Mouse (Mus musculus) CD4-positive helper T cell, adult 2 months (primary cell): ENCODE data around the gene Itgbl1.
"Not testable (repeated sequence)": the region's sequence is repeated elsewhere in the genome, so short reads cannot be mapped to it uniquely, and the experiment has no call there.

Experiments used
- DNase-seq: peaks from one replicate; pipeline ENCODE4 v3.0.0-alpha.2; 2012; ENCODE audit warnings: low read depth, missing footprints, low spot score

The Itgbl1 gene

DNA sequence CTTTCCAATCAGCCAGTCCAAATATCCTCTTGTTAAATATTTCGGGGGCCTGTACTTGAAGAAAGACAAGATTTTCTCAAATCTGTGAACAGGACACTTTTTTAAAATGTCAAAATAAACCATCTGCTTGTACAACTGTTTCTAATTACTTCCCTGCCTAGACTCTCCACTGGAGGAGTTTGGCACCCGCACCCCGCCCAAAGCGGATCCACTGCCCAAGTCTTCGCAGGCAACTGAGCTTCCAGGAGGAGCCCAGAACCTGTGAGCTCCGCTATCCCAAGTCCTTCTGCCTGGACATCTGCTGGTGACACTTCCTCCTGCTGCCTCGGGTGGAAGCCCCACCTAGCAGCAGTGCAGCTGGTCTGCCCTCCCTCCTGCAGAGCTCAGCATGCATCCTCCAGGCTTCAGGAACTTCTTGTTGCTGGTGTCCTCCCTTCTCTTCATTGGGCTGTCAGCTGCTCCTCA is at the start of gene Itgbl1:
Itgbl1 (plus strand) TSS at position 51 of the 465 bp plus-strand sequence.
- no peak for DNase-seq

DNA sequence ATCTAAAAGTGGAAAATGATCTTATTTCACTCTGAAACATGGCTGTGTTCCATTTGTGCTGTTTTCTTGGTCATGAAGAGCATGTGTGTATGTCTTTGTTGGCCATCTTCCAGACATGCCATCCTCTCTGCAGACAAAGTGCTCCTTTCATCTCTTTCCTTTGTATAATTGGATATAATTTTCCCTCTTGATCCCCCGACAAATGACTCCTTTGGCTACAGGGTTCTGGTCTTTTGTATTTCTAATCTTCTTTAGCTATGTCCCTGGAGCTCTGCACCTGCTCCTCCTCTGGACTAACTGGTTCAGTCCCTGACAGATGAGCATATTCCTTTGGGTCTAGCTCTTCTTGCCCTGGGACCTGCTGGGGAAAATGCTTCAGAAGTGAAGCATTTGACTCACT is 36.8 kb upstream of the Itgbl1 start:
- DNase-seq, result no peak

DNA sequence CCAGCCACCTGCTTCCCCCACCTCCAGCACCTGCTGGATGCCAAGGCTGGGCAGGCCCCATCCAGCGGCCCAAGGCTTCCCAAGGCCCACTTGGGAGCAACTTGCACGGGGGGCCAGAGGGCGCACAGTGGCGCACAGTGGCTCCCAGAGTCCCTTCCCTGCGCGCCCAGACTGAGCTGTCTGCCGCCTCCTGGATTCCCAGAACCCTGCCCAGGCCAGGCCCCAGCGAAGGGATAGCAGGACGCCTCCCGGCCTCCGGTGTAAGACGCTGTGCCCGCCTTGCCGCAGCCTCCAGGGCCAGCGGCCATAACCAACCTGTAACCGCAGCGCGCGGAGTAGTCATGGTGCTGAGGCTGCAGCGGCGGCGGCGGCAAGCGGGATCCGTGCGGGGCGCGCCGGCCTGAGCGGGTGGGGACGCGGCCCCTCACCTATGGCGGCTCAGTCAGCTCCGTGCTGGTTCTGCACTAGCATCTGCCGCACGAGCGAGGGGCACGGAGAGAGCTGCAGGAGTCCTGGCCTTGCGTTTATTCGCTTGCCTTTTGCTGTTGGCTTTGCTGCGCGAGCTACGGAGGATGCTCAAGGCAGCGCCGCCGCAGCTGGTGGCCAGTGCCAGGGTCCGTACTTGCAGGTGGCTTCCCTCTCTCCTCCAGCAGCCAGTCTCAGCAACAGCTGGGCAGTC is 33.1 kb upstream of the Itgbl1 start, which contains the start of gene Nalcn:
Nalcn (minus strand) TSS at position 644 of the 679 bp plus-strand sequence.
- DNase-seq, result no peak

DNA sequence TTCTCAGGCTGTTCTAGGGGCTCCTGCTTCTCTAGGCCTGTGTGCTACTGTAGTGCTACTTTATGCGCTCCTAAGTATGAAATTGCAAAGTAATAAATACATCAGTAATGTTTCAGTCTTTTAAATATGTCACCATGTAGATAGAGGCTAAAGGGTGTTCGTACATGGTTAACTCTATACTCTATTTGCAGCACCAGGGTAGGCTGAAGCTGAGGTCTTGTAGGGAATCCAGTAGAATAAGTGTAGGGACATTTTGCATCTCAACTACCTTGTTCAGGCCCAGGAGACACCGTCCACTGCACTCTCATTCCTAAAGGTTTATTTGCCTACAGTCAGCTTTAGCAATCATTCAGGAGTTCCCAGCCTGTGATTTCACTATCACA is 32.6 kb upstream of the Itgbl1 start:
- DNase-seq, result no peak

DNA sequence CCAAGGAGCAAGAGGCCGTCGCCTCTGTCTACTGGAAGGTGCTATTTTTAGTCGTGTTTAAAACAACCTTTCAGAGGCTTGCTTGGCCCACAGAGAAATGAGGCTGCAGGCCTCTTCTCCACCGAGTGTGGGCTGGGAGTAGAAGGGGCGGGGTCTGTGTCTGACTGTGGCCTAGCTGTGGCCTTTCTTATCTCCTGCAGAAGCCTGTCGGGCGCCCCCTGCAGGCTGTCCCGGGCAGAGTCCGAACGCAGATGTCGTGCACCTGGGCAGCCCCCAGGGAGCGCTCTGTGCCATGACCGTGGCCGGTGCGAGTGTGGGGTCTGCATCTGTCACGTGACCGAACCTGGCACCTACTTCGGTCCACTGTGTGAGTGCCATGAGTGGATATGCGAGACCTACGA is 1.3 kb downstream of the Itgbl1 start:
- DNase-seq, result no peak

DNA sequence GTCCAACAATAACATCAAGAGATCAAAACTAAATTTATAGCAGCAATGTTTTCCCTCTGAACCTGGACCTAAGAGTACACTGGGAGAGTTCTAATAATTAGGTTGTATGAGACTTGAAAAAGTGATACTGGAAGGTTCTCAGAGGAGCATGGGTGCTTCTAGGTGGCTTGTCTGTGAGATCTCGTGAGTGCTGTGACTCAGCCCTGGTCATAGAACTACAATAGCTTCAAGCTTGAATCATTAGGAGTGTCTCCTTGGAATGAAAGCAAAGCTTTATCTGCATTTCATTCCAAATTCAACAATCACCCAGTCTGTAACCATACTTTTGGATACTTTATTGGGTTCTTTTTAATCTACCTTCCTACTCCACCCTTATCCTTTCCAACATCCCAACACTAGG is 2.6 kb downstream of the Itgbl1 start:
- DNase-seq, result no peak

DNA sequence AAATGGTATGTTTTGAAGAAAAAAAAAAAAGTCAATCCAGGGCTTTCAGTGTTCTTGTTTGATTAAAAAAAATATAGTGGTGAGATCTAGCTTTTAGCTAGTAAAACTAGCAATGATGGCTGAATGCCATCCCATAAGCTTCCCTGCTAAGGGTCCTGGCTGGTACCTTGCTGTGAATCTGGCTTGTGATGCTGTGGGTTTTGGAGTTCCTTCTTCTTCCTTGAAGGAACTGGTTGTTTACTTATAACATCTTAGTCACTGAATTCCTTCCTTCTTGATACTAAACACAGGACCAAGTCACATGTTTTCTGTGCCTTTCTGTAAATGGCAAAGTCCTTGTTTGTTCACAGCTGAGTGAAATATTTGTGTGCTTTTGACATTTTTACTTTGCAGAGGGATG is 3.4 kb downstream of the Itgbl1 start:
- no peak for DNase-seq

DNA sequence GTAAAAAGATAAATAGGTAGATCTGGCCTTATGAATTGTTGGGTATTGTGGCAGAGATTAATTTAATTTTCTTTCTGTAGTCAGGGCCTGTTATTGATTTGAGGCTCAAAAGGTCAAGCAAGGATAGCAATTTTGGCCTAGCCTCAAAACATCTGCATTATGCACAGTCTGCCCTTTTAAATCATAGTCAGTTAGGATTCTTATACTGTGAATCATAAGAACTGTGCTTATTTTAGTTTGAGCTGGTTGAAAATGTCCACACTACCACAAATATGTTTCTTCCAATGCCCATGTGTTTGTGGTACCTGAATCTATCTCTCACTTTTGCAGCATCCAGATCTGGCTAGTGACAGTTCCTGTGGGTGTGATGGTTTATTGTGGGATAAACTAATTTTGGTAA is 4.7 kb downstream of the Itgbl1 start:
- no peak for DNase-seq

DNA sequence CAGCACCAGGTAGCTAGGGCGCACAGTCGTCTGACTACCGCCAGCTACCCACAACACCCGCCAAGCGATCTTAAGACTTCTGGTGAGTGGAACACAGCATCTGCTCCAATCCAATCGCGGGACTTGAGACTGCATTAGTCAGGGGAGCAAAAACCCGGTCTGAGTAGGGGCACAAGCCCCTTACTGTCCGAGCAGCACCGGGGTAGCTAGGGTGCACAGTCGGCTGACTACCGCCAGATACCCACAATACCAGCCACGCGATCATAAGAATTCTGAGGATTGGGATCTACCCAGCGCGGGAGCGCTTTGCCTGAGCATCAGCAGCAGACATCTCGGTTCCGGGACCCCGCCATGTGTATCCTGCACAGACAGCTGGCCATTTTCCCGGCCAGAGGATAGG is 11.3 kb downstream of the Itgbl1 start:
- not testable (repeated sequence) for DNase-seq

DNA sequence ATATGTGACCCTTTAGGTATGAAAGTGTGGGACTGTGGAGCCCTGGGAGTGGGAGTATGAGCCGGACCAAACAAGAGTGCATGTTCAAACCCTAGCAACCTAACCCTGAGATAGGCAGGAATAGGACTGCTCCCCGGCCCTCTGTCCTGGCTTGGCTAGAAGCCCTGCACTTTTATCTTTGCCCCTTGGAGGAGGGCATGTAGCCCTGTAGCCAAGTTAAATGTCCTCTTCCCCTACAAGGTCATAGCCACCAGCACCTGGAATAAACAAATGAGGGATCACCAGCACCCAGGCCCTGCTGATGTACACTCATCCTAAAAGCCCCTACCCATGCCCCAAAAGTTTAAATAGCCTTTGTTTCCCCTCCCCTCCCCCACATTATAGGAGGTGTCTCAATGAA is 18.3 kb downstream of the Itgbl1 start:
- no peak for DNase-seq

DNA sequence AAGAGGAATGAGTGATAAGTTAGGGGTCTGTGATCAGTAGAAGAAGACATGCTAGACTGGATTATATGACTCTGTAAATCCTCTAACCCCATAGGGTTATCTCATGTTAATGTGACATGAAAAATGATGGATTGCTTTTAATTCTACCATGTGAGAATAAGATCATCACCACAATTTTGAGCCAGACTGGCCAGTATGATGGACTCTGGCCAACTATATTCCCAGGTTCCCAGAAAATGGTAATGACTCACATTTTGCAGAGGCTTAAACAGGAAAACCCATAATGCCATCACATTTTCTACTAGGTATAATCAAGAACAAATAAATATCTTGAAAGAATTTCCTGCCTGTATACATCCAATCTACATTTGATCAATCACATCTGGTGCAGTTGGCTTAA is 55.0 kb downstream of the Itgbl1 start:
- DNase-seq, result no peak

DNA sequence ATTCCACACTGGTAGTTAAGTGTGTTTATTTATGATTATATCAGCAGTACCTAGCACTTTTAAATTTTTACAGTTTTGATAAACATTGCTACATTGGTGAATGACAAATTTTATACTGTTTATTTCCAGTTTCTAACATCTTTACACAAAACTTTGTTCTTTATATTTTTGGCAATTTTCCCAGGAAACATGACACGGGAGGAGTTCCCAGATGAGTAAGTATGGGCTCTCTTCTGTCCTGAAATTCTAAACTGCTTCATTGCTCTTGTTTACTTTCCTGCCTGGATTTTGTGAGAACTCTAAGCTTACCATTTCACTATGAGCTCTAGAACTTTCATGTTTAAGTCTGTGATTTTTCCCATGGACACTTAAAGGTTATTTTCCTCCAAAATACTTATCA is 82.3 kb downstream of the Itgbl1 start:
- DNase-seq, result no peak

DNA sequence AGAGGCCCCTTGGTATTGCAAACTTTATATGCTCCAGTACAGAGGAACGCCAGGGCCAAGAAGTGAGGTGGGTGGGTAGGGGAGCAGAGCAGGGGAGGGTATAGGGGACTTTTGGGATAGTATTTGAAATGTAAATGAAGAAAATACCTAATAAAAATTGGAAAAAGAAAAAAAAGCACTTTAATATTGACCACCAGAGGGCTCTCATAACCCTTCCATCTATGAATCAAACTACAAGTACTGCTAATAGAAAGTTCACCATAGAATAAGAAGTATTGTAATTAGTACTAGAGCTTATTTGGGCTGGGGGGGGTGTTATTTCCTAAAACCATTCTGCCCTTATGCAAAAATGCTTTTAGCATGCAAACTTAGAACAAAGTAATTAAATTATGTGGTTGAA is 91.2 kb downstream of the Itgbl1 start:
- no peak for DNase-seq

DNA sequence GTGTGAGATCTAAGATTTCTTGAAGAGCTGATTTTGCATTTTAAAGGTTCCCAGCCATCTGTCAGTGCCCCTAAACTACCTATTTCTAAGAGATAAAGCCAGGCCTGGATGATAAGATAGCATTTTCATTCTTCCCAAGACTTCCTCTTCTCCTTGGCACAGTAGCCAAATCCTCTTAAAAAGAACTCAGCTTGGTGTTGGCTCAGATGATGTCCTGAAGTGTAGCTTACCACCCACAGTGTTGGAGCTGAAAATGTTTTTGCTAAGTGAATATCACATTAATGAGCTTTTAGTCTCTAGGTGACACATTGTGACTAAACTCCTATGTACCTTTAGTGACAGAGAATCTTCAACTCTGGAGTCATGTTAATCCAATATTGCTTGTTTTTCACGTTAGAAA is 99.8 kb downstream of the Itgbl1 start:
- no peak for DNase-seq

DNA sequence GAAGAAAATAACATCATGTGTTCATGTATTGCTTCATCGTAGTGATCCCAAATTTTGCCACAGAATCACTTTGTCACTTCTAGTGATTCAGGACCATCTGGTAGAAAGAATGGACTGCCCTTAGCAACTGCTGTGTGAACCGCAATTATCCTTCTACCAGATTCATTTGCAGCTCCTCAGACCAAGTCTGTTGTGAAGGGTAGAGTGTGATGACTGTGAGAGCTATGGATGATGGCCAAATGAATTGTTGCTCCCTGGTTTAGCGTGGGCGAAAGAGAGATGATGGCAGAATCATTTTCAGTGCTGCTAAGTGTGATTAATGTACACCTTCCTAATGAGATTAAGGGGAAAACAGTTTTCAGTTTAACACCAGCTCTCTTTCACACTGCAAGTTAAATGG is 100.3 kb downstream of the Itgbl1 start:
- DNase-seq, result no peak

DNA sequence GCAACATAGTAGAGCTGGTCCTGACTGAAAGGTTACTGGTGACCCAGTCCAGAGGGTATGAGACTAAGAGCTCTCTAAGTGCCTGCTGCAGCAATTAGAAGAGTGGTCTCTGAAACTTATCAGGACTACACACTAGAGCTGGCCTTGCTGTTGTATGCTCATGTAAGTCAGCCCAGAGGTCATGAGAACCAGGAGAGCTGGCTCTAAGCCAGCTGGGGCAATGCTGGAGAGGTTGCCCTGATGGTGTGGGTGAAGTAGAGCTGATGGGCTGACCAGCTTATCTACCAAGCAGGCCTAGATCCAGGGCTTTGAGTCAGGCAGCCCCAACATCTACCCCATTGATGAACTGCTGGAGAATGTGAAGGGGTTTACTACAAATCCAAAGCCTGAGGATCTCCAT is 142.0 kb downstream of the Itgbl1 start:
- no peak for DNase-seq

DNA sequence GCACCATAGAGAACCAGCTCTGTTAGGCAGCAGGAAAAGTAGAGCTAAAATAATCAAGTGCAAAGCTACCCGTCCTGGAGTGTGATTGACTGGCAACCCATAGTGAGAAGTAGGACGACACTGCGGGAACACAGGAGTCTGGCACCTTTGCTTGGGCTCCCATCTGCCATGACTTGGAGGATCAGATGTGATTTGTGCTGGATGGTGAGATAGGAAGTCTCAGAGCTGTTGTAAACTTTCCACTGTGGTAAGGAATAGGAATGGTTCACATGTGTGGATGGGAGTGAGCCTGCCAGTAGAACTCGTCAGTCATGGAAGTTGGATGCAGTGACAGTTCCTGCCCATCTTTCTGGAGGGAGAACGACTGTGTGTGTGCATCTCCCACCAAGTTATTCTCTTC is 177.9 kb downstream of the Itgbl1 start:
- DNase-seq, result no peak

DNA sequence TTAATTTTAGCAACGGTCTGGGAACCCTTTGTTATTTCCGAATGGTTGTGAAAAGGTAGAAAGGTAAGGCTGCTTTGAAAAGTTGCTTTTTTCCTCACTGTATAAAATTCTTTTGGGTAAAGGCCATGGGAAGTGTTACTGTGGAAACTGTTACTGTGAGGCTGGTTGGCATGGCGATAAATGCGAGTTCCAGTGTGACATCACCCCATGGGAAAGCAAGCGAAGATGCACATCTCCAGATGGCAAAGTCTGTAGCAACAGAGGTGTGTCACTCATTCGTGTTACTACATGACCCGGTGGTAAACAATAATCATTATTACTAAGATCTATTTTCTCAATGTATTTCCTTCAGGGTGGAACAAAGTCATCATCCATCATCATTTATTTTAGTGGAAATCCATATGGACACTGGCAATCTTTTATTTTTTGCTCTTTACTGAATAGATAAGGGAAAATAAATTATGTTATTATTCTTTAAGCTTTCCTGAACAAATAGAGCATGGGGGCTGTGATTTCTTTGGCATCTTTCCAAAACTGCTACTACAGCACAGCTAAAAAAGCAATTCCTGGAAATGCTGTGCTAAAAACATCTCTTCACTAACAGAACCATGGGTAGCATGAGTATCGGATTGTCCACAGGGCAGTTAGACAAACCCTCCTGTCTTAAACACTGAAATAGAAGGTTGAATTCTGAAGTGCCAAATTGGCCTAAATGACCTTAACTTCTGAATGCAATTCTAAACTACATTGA is 184.1 kb downstream of the Itgbl1 start:
- DNase-seq, result no peak

DNA sequence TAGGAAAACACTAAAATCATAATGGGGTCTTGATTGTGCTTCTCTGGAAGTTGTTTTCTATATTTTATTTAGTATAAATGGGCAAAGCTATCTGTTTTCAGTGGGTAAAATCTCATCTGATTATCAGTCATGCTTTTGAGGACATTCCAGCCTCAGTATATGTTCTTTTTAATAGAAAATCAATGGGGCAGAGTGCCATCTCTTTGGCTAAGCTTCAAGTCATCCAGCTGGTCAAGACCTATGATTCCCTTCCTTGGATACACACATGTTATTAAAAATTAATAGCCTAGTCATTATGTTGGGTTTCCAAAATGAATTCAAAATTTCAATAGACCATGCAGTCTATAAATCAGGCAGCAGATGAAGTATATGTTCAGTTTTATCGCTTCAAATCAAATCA is 204.8 kb downstream of the Itgbl1 start:
- no peak for DNase-seq

DNA sequence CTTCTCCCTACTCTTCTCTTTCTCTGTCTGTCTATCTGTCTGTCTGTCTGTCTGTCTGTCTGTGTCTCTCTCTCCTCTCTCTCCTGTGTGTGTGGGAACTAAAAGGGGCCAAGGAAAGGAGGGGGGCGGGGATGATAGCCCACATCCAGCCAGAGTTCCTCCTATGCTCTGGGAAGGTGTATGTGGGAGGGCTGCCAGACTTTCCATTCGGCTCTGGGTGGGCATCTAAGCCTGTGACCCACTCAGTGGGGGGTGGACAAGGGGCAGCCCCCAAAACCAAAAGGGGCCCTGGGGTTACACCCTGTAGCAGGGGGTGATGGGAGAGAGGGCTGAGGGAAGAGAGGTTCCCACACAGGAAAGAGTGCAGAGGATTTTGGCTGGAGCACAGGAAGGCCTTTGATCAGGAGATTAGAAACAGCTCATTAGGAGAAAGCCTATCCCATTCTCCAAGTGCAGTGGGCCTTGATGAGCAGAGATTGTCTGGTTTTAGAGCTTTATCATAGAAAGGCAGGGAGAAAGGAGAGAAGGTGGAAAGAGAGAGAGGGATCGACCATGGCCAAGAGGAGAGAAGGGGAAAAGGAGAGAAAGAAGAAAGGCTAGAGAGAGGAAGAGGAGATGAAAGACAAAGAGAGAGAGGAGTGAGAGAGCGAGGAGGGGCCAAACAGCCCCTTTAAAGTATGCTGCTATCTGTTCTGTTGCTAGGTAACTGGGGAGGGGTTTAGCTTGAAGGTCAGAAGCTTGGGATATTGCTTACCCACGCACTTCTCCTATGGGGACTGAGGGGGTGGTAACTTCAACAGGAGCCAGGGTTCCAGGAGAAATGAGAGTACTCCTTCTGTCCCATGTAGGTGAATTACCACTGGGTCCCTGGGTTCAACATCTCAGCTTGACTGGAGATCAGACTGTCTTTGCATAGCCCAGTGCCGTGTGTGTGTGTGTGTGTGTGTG is 206.3 kb downstream of the Itgbl1 start:
- DNase-seq, result no peak

DNA sequence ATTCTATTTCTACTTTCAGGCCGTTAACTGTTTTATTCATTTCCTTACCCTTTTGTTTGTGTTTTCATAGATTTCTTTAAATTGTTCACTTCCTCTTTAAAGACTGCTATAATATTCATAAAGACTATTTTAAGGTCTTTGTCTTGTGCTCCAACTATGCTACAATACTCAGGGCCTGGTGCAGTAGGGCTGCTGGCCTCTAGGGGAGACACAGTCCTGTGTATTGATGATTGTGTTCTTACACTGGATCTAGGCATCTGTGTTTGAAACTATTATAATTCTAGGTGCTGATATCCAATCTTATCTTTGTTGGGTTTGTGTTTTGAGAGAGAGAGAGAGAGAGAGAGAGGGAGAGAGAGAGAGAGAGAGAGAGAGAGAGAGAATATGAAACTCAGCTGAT is 268.1 kb downstream of the Itgbl1 start:
- no peak for DNase-seq

DNA sequence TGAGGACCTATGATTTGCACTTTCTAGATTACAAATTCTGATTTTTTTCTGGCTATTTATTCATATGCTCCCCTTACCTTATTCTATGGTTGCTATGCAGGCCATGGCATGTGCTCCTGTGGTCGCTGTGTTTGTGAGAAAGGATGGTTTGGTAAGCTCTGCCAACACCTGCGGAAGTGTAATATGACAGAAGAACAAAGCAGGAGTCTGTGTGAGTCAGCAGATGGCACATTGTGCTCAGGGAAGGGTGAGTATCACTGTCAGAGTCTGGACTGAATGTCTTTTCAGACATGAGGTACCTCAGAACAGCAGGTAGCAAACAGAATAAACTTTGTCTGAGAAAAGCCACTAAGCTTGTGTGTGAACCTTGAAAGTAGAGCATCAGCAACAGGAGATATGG is 306.8 kb downstream of the Itgbl1 start:
- DNase-seq, result no peak
